Mouse (Mus musculus) CD4-positive, CD25-positive, alpha-beta regulatory T cell, adult 2 months (primary cell): Measurements from ENCODE around the gene Mdga2.

ENCODE experiments used
- DNase-seq: peaks from one replicate; pipeline ENCODE4 v3.0.0-alpha.2; 2012; ENCODE audit warnings: low read depth, low spot score

Gene Mdga2

GRCm38 (mm10) chr12:66708334-66708733 lies 514.0 kb downstream of the Mdga2 start:
- DNase-seq: no peak

GRCm38 (mm10) chr12:66707431-66707830 lies 514.9 kb downstream of the Mdga2 start:
- DNase-seq: no peak

GRCm38 (mm10) chr12:66705015-66705414 lies 517.3 kb downstream of the Mdga2 start:
- DNase-seq: no peak

GRCm38 (mm10) chr12:66702781-66703180 lies 519.6 kb downstream of the Mdga2 start:
- DNase-seq: no peak

- no peak for DNase-seq
Measured at GRCm38 (mm10) chr12:66679558-66679957, 542.8 kb downstream of the Mdga2 start.

- no peak for DNase-seq
Measured at GRCm38 (mm10) chr12:66648605-66649552, 573.5 kb downstream of the Mdga2 start.

GRCm38 (mm10) chr12:66640408-66640807 lies 581.9 kb downstream of the Mdga2 start:
- no peak for DNase-seq

GRCm38 (mm10) chr12:66619944-66620343 lies 602.4 kb downstream of the Mdga2 start:
- no peak for DNase-seq

GRCm38 (mm10) chr12:66591617-66592230 lies 630.6 kb downstream of the Mdga2 start:
- no peak for DNase-seq

- no peak for DNase-seq
Measured at GRCm38 (mm10) chr12:66565396-66565795, 657.0 kb downstream of the Mdga2 start.

GRCm38 (mm10) chr12:66556846-66557245 lies 665.5 kb downstream of the Mdga2 start:
- DNase-seq: no peak

GRCm38 (mm10) chr12:66556178-66556820 lies 666.0 kb downstream of the Mdga2 start:
- DNase-seq: no peak

- no peak for DNase-seq
Measured at GRCm38 (mm10) chr12:66524973-66525372, 697.4 kb downstream of the Mdga2 start.

GRCm38 (mm10) chr12:66499258-66499657 lies 723.1 kb downstream of the Mdga2 start:
- no peak for DNase-seq

GRCm38 (mm10) chr12:66470868-66471267 lies 751.5 kb downstream of the Mdga2 start:
- DNase-seq: no peak

- DNase-seq: no peak
Measured at GRCm38 (mm10) chr12:66470243-66470863, 752.0 kb downstream of the Mdga2 start.

- no peak for DNase-seq
Measured at GRCm38 (mm10) chr12:66465516-66465915, 756.8 kb downstream of the Mdga2 start.

GRCm38 (mm10) chr12:66443340-66443739 lies 779.0 kb downstream of the Mdga2 start:
- DNase-seq: no peak
